Mouse (Mus musculus) kidney, postnatal 36 days (tissue): ENCODE measurements around the gene Dnmt3l.
A peak's percentile ranks its signal among the peaks of the same experiment; 100 is the strongest.

Experiments used
- DNase-seq, 2 experiments: peaks; one replicate each; pipeline ENCODE4 v3.0.0; 2021 to 2022; ENCODE audit warnings: mixed read lengths in 2 of 2

Gene Dnmt3l

GRCm38 (mm10) chr10:78037139-78037538 is 4.6 kb upstream of the Dnmt3l start:
- no peak for DNase-seq

GRCm38 (mm10) chr10:78042096-78042495 is 349 bp downstream of the Dnmt3l start:
- DNase-seq, result no peak

- DNase-seq, result no peak
These were observed 1.1 kb downstream of the Dnmt3l start for GRCm38 (mm10) chr10:78042697-78043405.

GRCm38 (mm10) chr10:78043406-78043836 is 1.7 kb downstream of the Dnmt3l start, which contains the start of gene Aire:
Gene Aire, minus strand, starts transcription at chr10:78043610.
- peak; percentile 66 to 74 for DNase-seq

- no peak for DNase-seq
These were observed 2.8 kb downstream of the Dnmt3l start for GRCm38 (mm10) chr10:78044531-78044930.

GRCm38 (mm10) chr10:78046388-78046787 is 4.6 kb downstream of the Dnmt3l start:
- no peak for DNase-seq

GRCm38 (mm10) chr10:78048061-78048730 is 6.4 kb downstream of the Dnmt3l start:
- DNase-seq, result no peak

- DNase-seq, result no peak
These were observed 7.8 kb downstream of the Dnmt3l start for GRCm38 (mm10) chr10:78049519-78050035.

GRCm38 (mm10) chr10:78054633-78055565 is 13.2 kb downstream of the Dnmt3l start:
- peak in 1 of 2 experiments; percentile 13 for DNase-seq

- DNase-seq, result no peak
These were observed 15.3 kb downstream of the Dnmt3l start for GRCm38 (mm10) chr10:78057056-78057455.

GRCm38 (mm10) chr10:78063122-78063521 is 21.4 kb downstream of the Dnmt3l start:
- DNase-seq, result no peak

- peak; percentile 54 to 68 for DNase-seq
These were observed 25.5 kb downstream of the Dnmt3l start for GRCm38 (mm10) chr10:78067226-78067625.

GRCm38 (mm10) chr10:78068541-78068940 is 26.8 kb downstream of the Dnmt3l start:
- DNase-seq, result peak in 1 of 2 experiments; percentile 33

GRCm38 (mm10) chr10:78069101-78070011 is 27.6 kb downstream of the Dnmt3l start, which contains the start of gene Icosl:
Gene Icosl, plus strand, starts transcription at chr10:78069302.
- peak; percentile 86 to 92 for DNase-seq

GRCm38 (mm10) chr10:78074151-78074550 is 32.4 kb downstream of the Dnmt3l start:
- DNase-seq, result no peak

- no peak for DNase-seq
These were observed 33.2 kb downstream of the Dnmt3l start for GRCm38 (mm10) chr10:78074977-78075376.

GRCm38 (mm10) chr10:78077862-78078261 is 36.1 kb downstream of the Dnmt3l start:
- DNase-seq, result no peak

- no peak for DNase-seq
These were observed 36.5 kb downstream of the Dnmt3l start for GRCm38 (mm10) chr10:78078276-78078675.

GRCm38 (mm10) chr10:78079955-78080591 is 38.3 kb downstream of the Dnmt3l start:
- DNase-seq, result no peak

- DNase-seq, result no peak
These were observed 42.3 kb downstream of the Dnmt3l start for GRCm38 (mm10) chr10:78084073-78084472.

- DNase-seq, result no peak
These were observed 44.0 kb downstream of the Dnmt3l start for GRCm38 (mm10) chr10:78085711-78086110.
